Mouse (Mus musculus) thymus, postnatal 10 days (tissue): ENCODE measurements at regions not wholly inside any gene's neighbourhood (a gene's known extent, or its start where the extent isn't known, plus 50 kb on each side); places are given as distances from the start of the nearest gene placed in this dataset.

Source experiments
- DNase-seq, 2 experiments: peaks; one replicate each; pipeline ENCODE4 v3.0.0; 2021; ENCODE audit warnings: low spot score in 2 of 2

- DNase-seq: peak in 1 of 2 experiments; percentile 7
Observed at GRCm38 (mm10) chrX:107577501-107577900, 90.3 kb upstream of the Tbx22 start.
